Mouse (Mus musculus) intestine, embryonic 15.5 days (tissue): Measurements from ENCODE around the gene Fbln1. TPM values are rescaled to one million over a fixed set of nuclear protein-coding genes. Genes with fewer than 3 reads are reported as not detected.

ENCODE experiments used
- ATAC-seq: fragments of 200-750 bp; cut with Nextera tagmentation; 2 replicates; pipeline ENCODE4 v1.8.0; 2017; ENCODE audit warnings: moderate TSS enrichment, moderate library complexity
- H3K27ac ChIP-seq: fragments of 300-500 bp; sonication (generic); 2 replicates; pipeline ENCODE4 v1.5.1; 2015; ENCODE audit warnings: mild to moderate bottlenecking, inconsistent platforms
- H3K27me3 ChIP-seq: fragments of 300-500 bp; sonication (generic); replicated peaks from 2 replicates; pipeline ENCODE4 v1.6.1; 2015; ENCODE audit warnings: inconsistent platforms
- H3K36me3 ChIP-seq: fragments of 300-500 bp; sonication (generic); 2 replicates; pipeline ENCODE4 v1.6.1; 2015; ENCODE audit warnings: inconsistent platforms
- H3K4me1 ChIP-seq: fragments of 300-500 bp; sonication (generic); replicated peaks from 2 replicates; pipeline ENCODE4 v1.6.1; 2015; ENCODE audit warnings: inconsistent platforms
- H3K4me2 ChIP-seq: fragments of 300-500 bp; sonication (generic); replicated peaks from 2 replicates; pipeline ENCODE4 v1.6.1; 2015; ENCODE audit warnings: mild to moderate bottlenecking, inconsistent platforms
- H3K4me3 ChIP-seq: fragments of 300-500 bp; sonication (generic); replicated peaks from 2 replicates; pipeline ENCODE4 v1.5.1; 2015; ENCODE audit warnings: inconsistent platforms
- H3K9ac ChIP-seq: fragments of 300-500 bp; sonication (generic); 2 replicates; pipeline ENCODE4 v1.6.1; 2015; ENCODE audit warnings: inconsistent platforms
- H3K9me3 ChIP-seq: fragments of 300-500 bp; sonication (generic); 2 replicates; pipeline ENCODE4 v1.6.1; 2016; ENCODE audit warnings: inconsistent platforms
- WGBS: fragments of 180-500 bp; shearing (Covaris S2); methylation state at CpG from one replicate; pipeline ENCODE4 v1.1.7; 2015; 5-methylcytosine and 5-hydroxymethylcytosine counted together
- polyA plus RNA-seq: library from polyadenylated mRNA; unstranded; fragments of >200 nt; fragmentation: Nextera tagmentation; extraction: Ambion mirVana; gene quantifications from 2 replicates; pipeline ENCODE4 v1.2.1, GENCODE M21; 2015

The Fbln1 gene
- polyA plus RNA-seq = 184 and 194 TPM in 2 replicates

DNA sequence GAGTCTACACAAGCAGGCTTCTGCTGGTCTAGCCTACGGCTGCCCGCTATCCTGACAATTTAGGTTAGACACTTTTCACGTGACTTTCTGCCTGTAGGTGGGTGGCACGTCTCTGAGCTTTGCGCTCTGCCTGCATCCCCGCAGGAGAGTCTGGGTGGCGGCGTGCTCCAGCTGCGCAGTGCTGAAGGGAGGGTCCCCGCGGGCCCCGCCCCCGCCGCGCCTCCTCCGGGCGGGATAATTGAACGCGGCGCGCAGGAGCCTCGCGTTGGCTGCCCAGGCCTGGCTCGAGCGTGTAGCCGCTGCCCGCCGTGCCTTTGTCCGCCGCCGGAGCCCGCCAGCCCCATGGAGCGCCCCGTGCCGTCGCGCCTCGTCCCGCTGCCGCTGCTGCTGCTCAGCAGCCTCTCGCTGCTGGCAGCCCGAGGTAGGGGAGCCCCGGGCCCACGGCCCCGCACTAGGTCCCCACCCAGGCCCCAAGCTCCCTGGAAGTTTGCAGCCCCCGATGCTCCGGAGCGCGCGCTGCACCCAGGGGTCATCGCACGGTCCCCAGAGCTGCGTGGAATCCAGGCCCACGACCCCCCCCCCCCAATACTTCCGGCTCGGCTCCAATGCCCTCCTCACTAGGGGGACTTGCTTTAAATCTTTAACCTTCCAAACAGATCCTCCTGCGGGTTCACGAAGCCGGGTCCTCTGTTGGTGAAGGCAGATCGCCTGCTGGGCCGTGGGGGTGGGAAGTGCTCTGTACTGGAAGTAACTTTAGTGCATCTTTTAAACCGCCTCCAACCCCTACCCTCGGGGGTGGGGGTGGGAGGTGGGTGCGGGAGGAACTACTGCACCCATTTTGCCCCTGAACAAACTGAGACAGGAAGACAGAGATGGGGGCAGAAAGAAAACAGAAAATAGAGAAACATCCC, at the start of gene Fbln1:
TSS of gene Fbln1 (plus strand) at position 158 of the 911 bp plus-strand sequence.
- Histone ChIP-seq H3K9ac (peak within 1 kb of the TSS; percentile 81), H3K9me3 (no peaks in the 10 kb centered on the region), H3K27me3 (no peaks in the 10 kb centered on the region), H3K4me3 (peak within 1 kb of the TSS; percentile 80), H3K4me1 (peaks cover 32% of the 10 kb centered on the region), H3K36me3 (0 out of 2 replicates have a peak, but pooled peaks cover 3% of the 10 kb centered on the region), H3K27ac (peak within 1 kb of the TSS; percentile 89), H3K4me2 (peak within 1 kb of the TSS; percentile 92)
- ATAC-seq = peak; percentile 89
- under 1% methylated on average over 64 of the region's 64 CpGs for WGBS

GRCm38 (mm10) chr15:85156198-85156597, 49.6 kb upstream of the Fbln1 start:
- H3K9me3 ChIP-seq = no peaks in the 10 kb centered on the region
- no peaks in the 10 kb centered on the region for H3K36me3 ChIP-seq
- H3K4me1 ChIP-seq = no peaks in the 10 kb centered on the region; the same call in 1 of the 2 replicates
- no peak overlapping the region for H3K4me3 ChIP-seq
- H3K9ac ChIP-seq = no peak overlapping the region
- no peaks in the 10 kb centered on the region for H3K27me3 ChIP-seq
- ATAC-seq = no peak
- 50% methylated on average over 4 of the region's 4 CpGs for WGBS
- no peak overlapping the region for H3K4me2 ChIP-seq
- no peak overlapping the region for H3K27ac ChIP-seq

GRCm38 (mm10) chr15:85161416-85161815, 44.3 kb upstream of the Fbln1 start:
- H3K9me3 ChIP-seq = no peaks in the 10 kb centered on the region
- no peak overlapping the region for H3K9ac ChIP-seq
- H3K27me3 ChIP-seq = no peaks in the 10 kb centered on the region
- H3K27ac ChIP-seq = no peak overlapping the region
- ATAC-seq = peak; percentile 63
- no peak overlapping the region for H3K4me3 ChIP-seq
- no peak overlapping the region for H3K4me2 ChIP-seq
- peaks cover 12% of the 10 kb centered on the region; the same call in 1 of the 2 replicates for H3K4me1 ChIP-seq
- no peaks in the 10 kb centered on the region for H3K36me3 ChIP-seq

- Histone ChIP-seq H3K9me3 (no peaks in the 10 kb centered on the region), H3K4me3 (no peak overlapping the region), H3K4me2 (no peak overlapping the region), H3K9ac (no peak overlapping the region), H3K4me1 (peaks cover 20% of the 10 kb centered on the region), H3K36me3 (no peaks in the 10 kb centered on the region), H3K27me3 (no peaks in the 10 kb centered on the region), H3K27ac (peak overlapping the region; percentile 51)
- 37% methylated on average over 21 of the region's 21 CpGs for WGBS
- peak; percentile 48; the same call in 1 of the 2 replicates for ATAC-seq
Measured at GRCm38 (mm10) chr15:85162693-85163663, 42.8 kb upstream of the Fbln1 start.

- no peak for ATAC-seq
- Histone ChIP-seq H3K27me3 (no peaks in the 10 kb centered on the region), H3K4me1 (peaks cover 20% of the 10 kb centered on the region), H3K9me3 (no peaks in the 10 kb centered on the region), H3K4me3 (no peak overlapping the region), H3K9ac (no peak overlapping the region; the same call in 1 of the 2 replicates), H3K27ac (no peak overlapping the region), H3K36me3 (no peaks in the 10 kb centered on the region), H3K4me2 (no peak overlapping the region)
- 44% methylated on average over 11 of the region's 11 CpGs for WGBS
Measured at GRCm38 (mm10) chr15:85166433-85166933, 39.3 kb upstream of the Fbln1 start.

DNA sequence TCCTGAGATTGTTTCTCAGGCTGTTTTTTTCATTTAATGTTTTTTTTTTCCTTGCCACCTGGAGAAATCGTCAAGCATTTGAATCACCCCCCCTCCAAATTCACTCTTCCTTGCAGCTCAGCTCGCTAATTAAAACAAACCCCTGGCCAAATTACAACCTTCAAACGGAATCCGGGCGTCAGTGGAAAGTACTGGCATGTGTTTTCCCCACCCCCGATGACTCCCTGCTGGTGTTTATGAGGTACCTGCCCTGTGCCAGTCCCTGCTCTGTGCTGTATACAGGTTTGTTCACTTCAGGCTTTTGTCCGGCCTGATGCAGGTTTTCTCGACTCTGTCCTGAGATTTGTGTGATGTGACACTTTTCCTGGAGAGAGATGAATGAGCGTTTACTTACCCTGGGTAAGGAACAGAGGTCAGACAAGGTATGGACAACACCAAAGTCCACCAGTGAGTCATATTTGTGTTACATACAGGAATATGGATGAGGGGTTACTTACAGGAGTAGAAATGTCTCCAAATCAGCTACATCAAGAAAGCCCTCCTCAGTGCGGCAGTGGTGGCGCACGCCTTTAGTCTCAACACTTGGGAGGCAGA, 38.6 kb upstream of the Fbln1 start:
- ATAC-seq = no peak
- no peak overlapping the region for H3K27ac ChIP-seq
- H3K4me1 ChIP-seq = peaks cover 20% of the 10 kb centered on the region
- no peaks in the 10 kb centered on the region for H3K27me3 ChIP-seq
- no peaks in the 10 kb centered on the region for H3K36me3 ChIP-seq
- 57% methylated on average over 12 of the region's 12 CpGs for WGBS
- H3K9me3 ChIP-seq = no peaks in the 10 kb centered on the region
- no peak overlapping the region for H3K4me2 ChIP-seq
- no peak overlapping the region for H3K4me3 ChIP-seq
- no peak overlapping the region for H3K9ac ChIP-seq

- Histone ChIP-seq H3K9ac (no peak overlapping the region), H3K27ac (no peak overlapping the region; the same call in 1 of the 2 replicates), H3K36me3 (no peaks in the 10 kb centered on the region), H3K27me3 (no peaks in the 10 kb centered on the region), H3K4me1 (peaks cover 12% of the 10 kb centered on the region; the same call in 1 of the 2 replicates), H3K4me3 (no peak overlapping the region), H3K9me3 (no peaks in the 10 kb centered on the region), H3K4me2 (no peak overlapping the region)
- peak; percentile 43; the same call in 1 of the 2 replicates for ATAC-seq
- 43% methylated on average over 2 of the region's 2 CpGs for WGBS
Measured at GRCm38 (mm10) chr15:85172054-85172453, 33.7 kb upstream of the Fbln1 start.

- no peak overlapping the region for H3K9ac ChIP-seq
- no peak overlapping the region for H3K4me2 ChIP-seq
- no peaks in the 10 kb centered on the region for H3K36me3 ChIP-seq
- WGBS = 46% methylated on average over 8 of the region's 8 CpGs
- H3K4me3 ChIP-seq = no peak overlapping the region
- H3K9me3 ChIP-seq = no peaks in the 10 kb centered on the region
- peak overlapping the region; percentile 48; the same call in 1 of the 2 replicates for H3K27ac ChIP-seq
- peaks cover 8% of the 10 kb centered on the region; the same call in 1 of the 2 replicates for H3K4me1 ChIP-seq
- H3K27me3 ChIP-seq = no peaks in the 10 kb centered on the region
- ATAC-seq = peak; percentile 47; the same call in 1 of the 2 replicates
Measured at GRCm38 (mm10) chr15:85173425-85173824, 32.3 kb upstream of the Fbln1 start.

DNA sequence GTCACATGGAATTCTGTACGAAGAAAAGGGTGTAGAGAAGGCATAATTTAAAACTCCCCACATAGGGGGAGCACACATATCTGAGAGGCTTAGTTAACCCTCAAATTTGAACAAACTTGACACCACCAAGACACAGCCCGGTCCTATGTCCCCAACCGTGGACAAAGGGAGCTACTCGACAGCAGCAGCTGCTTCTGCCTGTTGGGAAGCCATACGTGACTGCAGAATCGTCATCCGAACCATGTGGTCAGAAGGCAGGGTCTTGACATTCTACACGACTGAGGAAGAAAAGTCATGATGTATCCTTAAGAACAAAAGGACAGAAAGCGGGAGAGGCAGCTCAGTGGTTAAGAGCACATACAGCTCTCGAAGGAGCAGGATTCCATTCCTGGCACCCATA, 31.7 kb upstream of the Fbln1 start:
- Histone ChIP-seq H3K27me3 (no peaks in the 10 kb centered on the region), H3K4me1 (peaks cover 8% of the 10 kb centered on the region; the same call in 1 of the 2 replicates), H3K9me3 (no peaks in the 10 kb centered on the region), H3K27ac (peak overlapping the region; percentile 48; the same call in 1 of the 2 replicates), H3K4me3 (no peak overlapping the region), H3K36me3 (no peaks in the 10 kb centered on the region), H3K9ac (no peak overlapping the region), H3K4me2 (no peak overlapping the region)
- WGBS = 58% methylated on average over 10 of the region's 10 CpGs
- ATAC-seq = no peak

- Histone ChIP-seq H3K36me3 (no peaks in the 10 kb centered on the region), H3K4me3 (no peak overlapping the region), H3K9ac (no peak overlapping the region), H3K4me1 (peaks cover 12% of the 10 kb centered on the region; the same call in 1 of the 2 replicates), H3K27ac (no peak overlapping the region), H3K27me3 (no peaks in the 10 kb centered on the region), H3K4me2 (no peak overlapping the region), H3K9me3 (no peaks in the 10 kb centered on the region)
- no peak for ATAC-seq
- WGBS = 74% methylated on average over 8 of the region's 8 CpGs
Measured at GRCm38 (mm10) chr15:85177576-85177975, 28.2 kb upstream of the Fbln1 start.

DNA sequence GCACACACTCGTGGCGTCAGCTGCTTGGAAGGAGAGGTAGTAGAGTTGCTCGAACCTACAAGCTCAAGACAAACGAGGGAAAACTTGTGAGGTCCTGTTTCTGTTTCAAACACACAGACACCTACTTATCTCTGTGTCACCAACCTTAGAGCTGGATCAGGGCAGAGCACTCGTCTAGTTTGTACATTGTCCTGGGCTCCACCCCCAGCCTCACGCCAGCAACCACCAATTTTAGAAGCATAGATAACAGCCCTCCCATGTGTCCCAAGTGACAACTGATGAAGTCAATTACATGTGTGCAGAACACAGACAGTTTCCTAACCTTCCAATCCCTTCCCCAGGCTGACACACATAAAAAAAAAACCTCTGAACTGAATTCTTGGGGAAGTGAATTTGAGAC, 27.6 kb upstream of the Fbln1 start:
- Histone ChIP-seq H3K27ac (no peak overlapping the region), H3K36me3 (no peaks in the 10 kb centered on the region), H3K27me3 (no peaks in the 10 kb centered on the region), H3K4me1 (peaks cover 10% of the 10 kb centered on the region; the same call in 1 of the 2 replicates), H3K4me2 (no peak overlapping the region), H3K4me3 (no peak overlapping the region), H3K9me3 (no peaks in the 10 kb centered on the region), H3K9ac (no peak overlapping the region)
- no peak for ATAC-seq
- WGBS = 64% methylated on average over 6 of the region's 6 CpGs
